Mouse (Mus musculus): ENCODE data around the gene Shbg.

Gene Shbg

GRCm38 (mm10) chr11:69565131-69565530 is 52.6 kb downstream of the Shbg start:
- no peak for DNase-seq (ENCODE audit: low spot score in 2 of 2)
